Mouse (Mus musculus) MEL (cell line): Measurements from ENCODE around the gene Actl11.

Source experiments
- CHD2 ChIP-seq: IDR thresholded peaks from 2 replicates; pipeline ENCODE4 v1.6.1; 2011; ENCODE audit warnings: low read length, improper control_type of control experiment
- CTCF ChIP-seq, 3 experiments: IDR thresholded peaks in 2 of 3; conservative IDR thresholded peaks in 1 of 3; 2 replicates each; pipeline ENCODE4 v1.5.1; 2011 to 2012; ENCODE audit warnings: low read length in 3 of 3, low read depth in 2 of 3, mild to moderate bottlenecking in 2 of 3, improper control_type of control experiment in 1 of 3, inconsistent platforms in 1 of 3, mixed read lengths in 1 of 3, moderate library complexity in 1 of 3; ENCODE audit not compliant: control insufficient read depth in 1 of 3, insufficient read depth in 1 of 3, poor library complexity in 1 of 3, severe bottlenecking in 1 of 3
- EP300 ChIP-seq, 2 experiments: IDR thresholded peaks; 2 replicates each; pipeline ENCODE4 v1.6.1; 2011; ENCODE audit warnings: improper control_type of control experiment in 2 of 2, low read length in 2 of 2, low read depth in 1 of 2, mild to moderate bottlenecking in 1 of 2
- GABPA ChIP-seq: IDR thresholded peaks from 2 replicates; pipeline ENCODE4 v1.6.1; 2012; ENCODE audit warnings: low read depth, mild to moderate bottlenecking, inconsistent platforms, low read length, improper control_type of control experiment, moderate library complexity
- GATA1 ChIP-seq: IDR thresholded peaks from 2 replicates; pipeline ENCODE4 v1.6.1; 2011; ENCODE audit warnings: low read depth, low read length, improper control_type of control experiment
- POLR2A ChIP-seq, 2 experiments: IDR thresholded peaks; 2 replicates each; pipeline ENCODE4 v1.6.1; 2011 to 2012; ENCODE audit warnings: low read length in 2 of 2, mild to moderate bottlenecking in 2 of 2, control low read depth in 1 of 2, improper control_type of control experiment in 1 of 2, low read depth in 1 of 2, moderate library complexity in 1 of 2; ENCODE audit not compliant: control insufficient read depth in 1 of 2, insufficient read depth in 1 of 2, poor library complexity in 1 of 2
- SIN3A ChIP-seq: IDR thresholded peaks from 2 replicates; pipeline ENCODE4 v1.6.1; 2012; ENCODE audit warnings: low read length, improper control_type of control experiment, inconsistent platforms
- SMC3 ChIP-seq: IDR thresholded peaks from 2 replicates; pipeline ENCODE4 v1.6.1; 2011; ENCODE audit warnings: low read depth, low read length, improper control_type of control experiment
- USF1 ChIP-seq: IDR thresholded peaks from 2 replicates; pipeline ENCODE4 v1.6.1; 2014; ENCODE audit warnings: low read depth, mild to moderate bottlenecking, inconsistent platforms, low read length, improper control_type of control experiment, moderate library complexity

GRCm38 (mm10) chr9:107907801-107908120 is 20.5 kb upstream of the Actl11 start:
- TF ChIP-seq SMC3 (no peak), CHD2 (no peak), USF1 (no peak), EP300 (IDR thresholded peaks at IDR 0.05; ENCODE audit: low read depth in 1 of 2, low read length in 2 of 2) (no peak), GATA1 (no peak), CTCF (IDR thresholded peaks at IDR 0.05 in 2 of 3, conservative IDR thresholded peaks at IDR 0.05 in 1 of 3; ENCODE audit: control insufficient read depth in 1 of 3, insufficient read depth in 1 of 3, low read depth in 2 of 3, low read length in 3 of 3, poor library complexity in 1 of 3, severe bottlenecking in 1 of 3) (no peak), SIN3A (no peak), POLR2A (IDR thresholded peaks at IDR 0.05; ENCODE audit: control insufficient read depth in 1 of 2, insufficient read depth in 1 of 2, low read depth in 1 of 2, low read length in 2 of 2, poor library complexity in 1 of 2) (no peak), GABPA (no peak)
